Mouse (Mus musculus) cerebellum, postnatal 4 days (tissue): ENCODE data around the gene Mctp2.

Experiments
- DNase-seq, 2 experiments: peaks; one replicate each; pipeline ENCODE4 v3.0.0; 2022; ENCODE audit warnings: low spot score in 2 of 2, mixed read lengths in 1 of 2

Mctp2 gene

DNA sequence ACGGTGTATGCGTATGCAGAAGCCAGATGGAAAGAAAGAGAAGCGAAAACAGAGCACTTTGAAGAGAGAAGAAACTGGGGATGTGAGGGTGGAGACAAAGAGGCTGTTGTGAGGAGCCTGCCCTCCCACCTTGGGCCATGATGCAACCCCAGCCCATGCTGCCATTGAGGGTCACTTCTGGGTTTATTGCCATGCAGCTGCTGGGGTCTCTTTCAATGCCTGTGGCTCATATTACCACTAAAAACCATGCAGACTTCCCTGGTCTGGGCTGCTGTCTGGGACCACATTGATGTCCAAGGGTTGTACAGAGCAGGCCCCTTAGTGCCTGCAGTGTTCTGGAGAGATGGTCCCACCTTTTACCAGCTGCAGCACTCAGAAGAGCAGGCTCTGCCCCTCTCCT is 210.0 kb downstream of the Mctp2 start:
- no peak for DNase-seq

DNA sequence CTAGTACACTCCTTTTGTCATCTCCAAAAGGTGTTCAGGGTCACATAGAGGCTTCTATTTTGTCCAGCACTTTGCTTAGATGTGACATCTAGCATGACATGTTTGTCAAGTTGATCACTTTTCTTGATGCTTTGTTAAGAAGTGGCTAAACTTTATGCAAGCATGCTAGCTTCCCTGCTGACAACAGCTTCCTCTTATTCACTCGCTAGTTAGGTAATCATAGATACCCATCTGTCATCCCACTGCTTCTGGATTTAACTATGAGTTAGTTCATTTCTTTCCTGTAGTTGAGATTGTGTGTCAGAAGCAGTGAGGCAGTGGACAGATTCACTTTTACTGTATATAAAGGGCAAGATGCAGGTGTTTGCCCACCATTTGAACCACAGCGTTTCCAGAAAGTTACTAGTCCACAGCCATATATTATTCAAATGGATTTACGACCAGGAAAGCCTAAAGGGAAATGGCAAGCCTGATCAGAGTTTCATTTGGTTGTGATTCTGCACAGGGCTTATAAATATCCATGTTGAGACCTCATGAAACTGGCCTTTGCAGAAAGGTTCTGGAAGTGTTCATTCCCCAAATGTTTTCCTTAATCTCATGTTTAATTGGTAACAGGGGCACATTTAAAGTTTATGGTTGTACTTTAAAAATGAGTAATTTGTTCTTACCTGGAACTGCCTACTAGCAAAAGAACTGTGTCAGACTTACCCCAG is 216.8 kb downstream of the Mctp2 start:
- DNase-seq = no peak

- no peak for DNase-seq
These were observed 225.7 kb downstream of the Mctp2 start for GRCm38 (mm10) chr7:72080705-72081104.

DNA sequence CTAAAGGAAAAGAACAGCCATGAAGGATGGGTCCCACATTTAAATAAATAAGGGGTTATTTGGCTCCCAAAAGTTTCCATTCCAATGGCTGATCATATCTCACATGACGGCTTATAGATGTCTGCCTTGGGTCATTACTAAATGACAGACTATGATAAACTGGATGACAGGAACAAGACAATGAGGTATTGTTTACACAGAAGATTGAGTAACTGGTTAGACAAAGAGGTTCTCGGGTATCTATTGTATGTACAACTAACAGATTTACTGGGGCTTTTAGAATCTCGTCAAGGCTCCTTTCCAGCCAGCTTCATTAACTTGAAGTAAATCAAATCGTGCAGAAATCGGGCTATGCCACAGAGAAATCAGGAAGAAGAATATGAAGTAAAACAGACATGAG is 227.5 kb downstream of the Mctp2 start:
- DNase-seq = no peak

DNA sequence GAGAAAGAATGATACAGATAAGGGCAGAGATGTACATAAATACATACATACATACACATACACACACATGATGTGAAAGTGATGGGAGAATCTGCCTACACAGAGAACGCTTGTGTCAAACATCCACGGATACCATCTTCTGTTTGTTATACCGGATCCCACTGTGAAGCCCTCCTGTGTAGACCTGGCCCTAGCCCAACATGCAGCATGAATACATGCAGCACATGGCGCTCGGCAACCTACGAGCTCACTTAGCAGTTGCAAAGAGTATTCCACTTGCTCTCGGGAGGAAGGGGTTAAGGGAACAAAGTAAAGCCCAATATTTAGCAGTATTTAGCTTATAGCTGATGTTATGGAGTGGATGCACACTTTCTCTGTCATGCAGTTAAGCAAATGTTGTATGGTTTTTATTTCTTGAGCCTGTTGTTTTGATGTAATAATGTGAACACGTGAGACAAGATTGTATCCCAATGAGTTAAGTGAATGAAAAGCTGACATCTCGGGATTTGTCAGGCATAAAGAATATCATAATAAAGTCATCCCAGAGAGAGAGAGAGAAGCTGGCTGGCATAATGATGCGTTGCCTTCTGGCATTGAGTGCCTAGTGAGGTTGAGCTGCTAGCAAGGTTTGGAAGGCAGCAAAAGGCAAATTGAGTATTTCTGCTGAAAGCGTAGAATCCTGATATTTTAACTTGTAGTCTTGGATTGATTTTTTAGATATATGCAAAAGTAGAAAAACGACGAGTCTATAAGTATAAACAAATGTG is 234.8 kb downstream of the Mctp2 start:
- no peak for DNase-seq

- no peak for DNase-seq
These were observed 238.0 kb downstream of the Mctp2 start for GRCm38 (mm10) chr7:72068454-72068853.

GRCm38 (mm10) chr7:72066352-72066751 is 240.1 kb downstream of the Mctp2 start:
- no peak for DNase-seq

DNA sequence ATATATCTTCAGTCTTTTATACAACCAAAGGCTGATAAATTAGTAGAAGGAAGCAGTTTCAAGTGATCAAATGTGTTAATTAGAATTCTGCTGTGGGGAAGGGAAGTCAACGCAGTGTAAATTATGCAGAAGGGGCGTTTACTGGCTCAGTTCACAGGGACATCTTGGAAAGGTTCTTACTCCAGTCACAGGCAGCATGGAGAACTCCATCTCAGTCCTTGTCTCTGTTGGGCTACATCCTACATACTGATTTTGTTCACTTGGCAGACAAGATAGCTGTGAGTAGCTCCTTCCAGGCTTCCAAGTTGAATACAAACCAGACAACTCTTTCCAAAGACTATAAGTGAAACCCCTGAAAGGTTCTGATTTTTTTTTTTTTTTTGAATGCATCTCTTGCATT is 254.6 kb downstream of the Mctp2 start:
- DNase-seq = no peak

DNA sequence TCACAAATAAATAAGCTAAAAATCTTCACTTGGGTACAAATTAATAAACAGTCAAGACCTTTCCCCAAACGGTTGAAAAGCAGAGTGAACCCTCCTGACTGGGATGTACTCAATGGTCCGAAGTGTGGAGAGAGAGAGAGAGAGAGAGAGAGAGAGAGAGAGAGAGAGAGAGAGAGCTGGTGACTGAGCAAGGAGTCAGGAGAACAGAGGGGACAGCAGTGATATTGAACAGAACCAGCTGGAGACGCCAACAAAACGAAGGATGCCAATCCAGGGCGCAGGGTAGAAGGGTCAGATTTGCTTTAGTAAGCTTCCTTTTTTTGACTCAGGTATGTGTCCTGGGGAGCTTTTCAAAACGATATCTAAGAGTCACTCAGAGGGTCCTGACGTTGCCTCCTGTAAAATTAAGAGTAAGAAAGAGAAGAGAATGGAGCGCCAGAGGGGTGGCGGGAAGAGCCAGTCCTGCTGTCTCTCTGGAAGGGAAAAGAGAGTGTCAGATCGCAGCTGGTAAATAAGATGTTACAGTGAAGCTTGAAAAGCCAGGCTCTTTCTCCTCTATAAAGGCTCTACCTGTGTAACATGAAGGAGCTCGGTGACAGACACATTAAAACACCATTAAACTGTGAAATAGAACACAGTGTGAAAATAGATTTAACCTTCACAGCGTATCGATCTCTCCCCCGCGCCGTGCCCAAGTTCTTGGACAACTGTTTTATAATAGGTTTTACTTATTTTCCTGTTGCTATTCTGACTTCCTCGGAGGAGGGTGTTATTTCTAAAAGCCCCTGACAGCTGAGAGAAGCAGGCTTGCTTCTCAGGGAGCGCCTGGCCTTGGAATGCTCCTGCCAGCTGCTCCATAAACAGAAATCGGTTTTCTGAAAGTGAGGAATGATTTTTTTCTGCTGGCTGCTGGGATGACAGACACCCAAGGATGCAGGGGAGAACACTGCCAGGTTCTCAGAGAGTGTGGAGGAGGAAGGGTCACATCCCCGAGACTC is 258.5 kb downstream of the Mctp2 start:
- DNase-seq = no peak
